Mouse (Mus musculus) liver, embryonic 11.5 days (tissue): ENCODE results near the gene Sdccag8. TPM values are rescaled to one million over a fixed set of nuclear protein-coding genes. Genes with fewer than 3 reads are reported as not detected.
"Not testable (repeated sequence)": the region's sequence is repeated elsewhere in the genome, so short reads cannot be mapped to it uniquely, and the experiment has no call there.

Experiments
- ATAC-seq: fragments of 200-750 bp; cut with Nextera tagmentation; replicated peaks from 2 replicates; pipeline ENCODE4 v1.8.0; 2017; ENCODE audit warnings: moderate number of reproducible peaks, mild to moderate bottlenecking, moderate TSS enrichment, moderate library complexity; ENCODE audit not compliant: low FRiP score
- DNase-seq: peaks from one replicate; pipeline ENCODE4 v3.0.0-alpha.2; 2017; ENCODE audit warnings: low spot score
- H3K27ac ChIP-seq: fragments of 300-500 bp; sonication (generic); 2 replicates; pipeline ENCODE4 v1.5.1; 2014; ENCODE audit warnings: mild to moderate bottlenecking, low read depth, low read length, control low read depth
- H3K27me3 ChIP-seq: fragments of 300-500 bp; sonication (generic); replicated peaks from 2 replicates; pipeline ENCODE4 v1.6.1; 2014; ENCODE audit warnings: low read length, mixed read lengths; ENCODE audit not compliant: control insufficient read depth, insufficient read depth
- H3K36me3 ChIP-seq: fragments of 300-500 bp; sonication (generic); 2 replicates; pipeline ENCODE4 v1.6.1; 2014; ENCODE audit warnings: mild to moderate bottlenecking, low read length, moderate library complexity, mixed read lengths; ENCODE audit not compliant: control insufficient read depth, insufficient read depth
- H3K4me1 ChIP-seq: fragments of 300-500 bp; sonication (generic); replicated peaks from 2 replicates; pipeline ENCODE4 v1.6.1; 2014; ENCODE audit warnings: low read length, mixed read lengths; ENCODE audit not compliant: control insufficient read depth, insufficient read depth
- H3K4me2 ChIP-seq: fragments of 300-500 bp; sonication (generic); 2 replicates; pipeline ENCODE4 v1.6.1; 2014; ENCODE audit warnings: mild to moderate bottlenecking, control low read depth, moderate library complexity
- H3K4me3 ChIP-seq: fragments of 300-500 bp; sonication (generic); 2 replicates; pipeline ENCODE4 v1.5.1; 2014; ENCODE audit warnings: low read depth, low read length, control low read depth
- H3K9ac ChIP-seq: fragments of 300-500 bp; sonication (generic); 2 replicates; pipeline ENCODE4 v1.6.1; 2014; ENCODE audit warnings: low read depth, low read length, control low read depth
- H3K9me3 ChIP-seq: fragments of 300-500 bp; sonication (generic); 2 replicates; pipeline ENCODE4 v1.6.1; 2016; ENCODE audit warnings: low read length, inconsistent platforms, mixed read lengths; ENCODE audit not compliant: control insufficient read depth
- WGBS: fragments of 180-500 bp; shearing (Covaris S2); extraction: QIAGEN DNeasy Blood & Tissue Kit; methylation state at CpG from one replicate; pipeline ENCODE4 v1.1.7; 2014; 5-methylcytosine and 5-hydroxymethylcytosine counted together
- polyA plus RNA-seq: library from polyadenylated mRNA; unstranded; fragments of >200 nt; fragmentation: Nextera tagmentation; extraction: Ambion mirVana; gene quantifications from 2 replicates; pipeline ENCODE4 v1.2.1, GENCODE M21; 2014

Sdccag8 gene
- polyA plus RNA-seq, 1 experiment from 2014 or later: 11.7 TPM

DNA sequence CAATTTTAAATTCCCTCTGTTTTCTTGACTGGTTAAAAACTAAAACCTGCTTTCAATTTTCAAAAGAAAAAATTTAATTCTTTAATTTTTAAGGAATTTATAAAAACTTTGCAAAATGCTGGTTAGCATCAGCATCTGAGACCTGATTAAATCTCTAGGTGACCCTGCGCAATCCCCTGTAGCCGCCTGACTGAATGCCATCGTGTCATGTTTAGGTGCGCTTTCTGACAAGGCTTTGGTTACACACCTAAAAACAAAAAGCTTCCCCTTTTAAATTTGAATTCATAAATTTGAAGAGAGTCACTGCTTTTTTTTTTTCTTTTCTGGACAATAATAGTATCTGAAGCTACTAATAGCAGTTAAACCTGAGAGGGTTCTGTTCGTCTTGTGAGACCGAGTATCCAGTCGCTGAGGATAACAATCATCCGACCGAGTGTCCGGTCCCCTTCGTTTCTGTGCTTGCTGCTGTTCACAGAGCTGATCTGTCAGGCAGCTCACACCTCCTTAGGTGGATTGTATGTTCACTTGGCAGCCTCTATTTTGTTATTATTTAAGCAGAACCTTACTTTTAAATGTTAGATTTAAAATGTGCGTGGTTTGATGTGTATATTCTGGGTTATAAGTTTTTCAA lies 118.0 kb downstream of the Sdccag8 start:
- Histone ChIP-seq H3K27me3 (no peaks in the 10 kb centered on the region), H3K36me3 (no peaks in the 10 kb centered on the region), H3K27ac (no peak overlapping the region), H3K9ac (no peak overlapping the region), H3K4me1 (no peaks in the 10 kb centered on the region), H3K4me2 (no peak overlapping the region), H3K9me3 (no peaks in the 10 kb centered on the region), H3K4me3 (no peak overlapping the region)
- no peak for DNase-seq
- ATAC-seq: no peak
- WGBS: 78% methylated on average over 12 of the region's 12 CpGs

DNA sequence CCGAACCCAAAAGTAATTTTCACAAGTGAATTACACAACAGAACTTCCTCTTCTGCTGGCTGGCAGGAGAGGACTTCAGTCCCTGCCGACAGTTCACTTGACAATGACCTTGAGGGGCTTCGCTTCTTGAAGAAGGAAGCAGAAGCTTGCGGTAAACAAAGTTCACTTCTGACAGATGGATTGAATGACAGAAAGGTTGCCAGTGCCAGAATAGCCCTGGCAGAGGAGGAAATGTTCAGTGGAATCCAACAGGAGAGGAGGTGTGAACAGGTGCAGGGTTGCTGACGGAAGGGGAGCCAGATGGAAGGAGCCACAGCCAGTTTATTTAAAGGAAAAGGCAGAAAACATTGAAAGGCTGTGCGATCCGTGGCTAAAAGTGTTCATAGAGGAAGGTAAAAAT lies 118.9 kb downstream of the Sdccag8 start:
- Histone ChIP-seq H3K4me1 (no peaks in the 10 kb centered on the region), H3K36me3 (no peaks in the 10 kb centered on the region), H3K9me3 (no peaks in the 10 kb centered on the region), H3K27me3 (no peaks in the 10 kb centered on the region), H3K4me3 (no peak overlapping the region), H3K4me2 (no peak overlapping the region), H3K27ac (no peak overlapping the region), H3K9ac (no peak overlapping the region)
- no peak for DNase-seq
- 51% methylated on average over 7 of the region's 7 CpGs for WGBS
- ATAC-seq: no peak

DNA sequence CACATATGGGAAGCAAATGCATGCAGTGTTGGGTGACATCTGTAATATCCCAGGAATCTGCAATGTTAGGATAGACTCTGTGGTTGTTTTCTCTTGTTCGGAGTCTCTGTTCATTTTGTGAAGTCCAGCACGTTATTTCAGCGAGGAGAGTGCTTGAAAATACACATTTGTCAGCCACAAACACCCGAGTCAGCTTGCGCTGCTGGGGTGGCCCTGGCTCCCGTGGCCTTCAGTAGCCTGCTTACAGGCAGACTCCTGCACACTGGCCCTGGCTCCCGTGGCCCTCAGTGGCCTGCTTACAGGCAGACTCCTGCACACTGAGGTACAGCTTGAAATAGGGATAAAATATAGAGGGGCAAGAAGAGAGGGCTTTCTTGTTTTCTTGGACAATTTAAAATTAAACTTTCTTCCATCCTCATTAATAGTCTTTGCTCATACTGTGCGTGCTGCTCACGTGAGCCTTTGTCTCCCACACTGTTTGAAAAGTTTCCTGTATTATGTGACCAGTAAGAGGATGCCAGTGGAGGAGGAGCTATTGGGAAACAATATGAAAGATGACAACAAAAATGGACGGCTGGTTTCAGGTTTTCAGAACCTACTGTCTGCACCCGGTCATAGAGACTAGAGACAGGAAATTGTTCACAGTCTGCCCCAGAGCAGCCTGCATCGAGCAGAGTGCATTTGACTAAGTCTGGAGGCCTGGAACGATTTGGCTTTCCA lies 119.7 kb downstream of the Sdccag8 start:
- no peaks in the 10 kb centered on the region for H3K4me1 ChIP-seq
- DNase-seq (no peak), ATAC-seq (no peak)
- H3K4me3 ChIP-seq: no peak overlapping the region
- no peaks in the 10 kb centered on the region for H3K36me3 ChIP-seq
- no peak overlapping the region for H3K27ac ChIP-seq
- no peak overlapping the region for H3K9ac ChIP-seq
- no peaks in the 10 kb centered on the region for H3K9me3 ChIP-seq
- H3K27me3 ChIP-seq: no peaks in the 10 kb centered on the region
- H3K4me2 ChIP-seq: no peak overlapping the region
- WGBS: 70% methylated on average over 13 of the region's 13 CpGs

DNA sequence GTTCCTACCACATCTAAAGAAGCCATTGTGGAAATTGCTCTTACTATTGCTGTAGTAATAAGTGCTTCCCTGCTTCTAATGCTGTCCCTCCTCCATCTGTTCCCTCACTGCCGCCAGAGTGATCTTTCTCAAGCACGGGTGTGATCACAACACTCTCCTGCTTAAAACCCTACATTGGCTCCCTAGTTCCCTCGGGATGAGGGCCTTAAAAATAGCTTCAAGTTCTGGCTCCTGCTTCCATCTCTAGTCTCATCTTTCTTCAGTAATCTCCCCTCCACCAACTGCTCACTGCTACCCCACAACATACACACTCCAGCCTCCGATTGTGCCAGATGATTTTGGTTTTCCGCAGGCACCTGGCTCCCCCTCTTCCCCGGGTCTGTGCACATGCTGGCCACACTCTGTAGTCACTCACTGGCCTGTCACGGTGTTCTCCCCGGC lies 125.5 kb downstream of the Sdccag8 start:
- DNase-seq: no peak
- H3K9me3 ChIP-seq: no peaks in the 10 kb centered on the region
- no peaks in the 10 kb centered on the region for H3K36me3 ChIP-seq
- no peaks in the 10 kb centered on the region for H3K4me1 ChIP-seq
- ATAC-seq: no peak
- no peak overlapping the region for H3K27ac ChIP-seq
- H3K9ac ChIP-seq: no peak overlapping the region
- H3K4me3 ChIP-seq: no peak overlapping the region
- WGBS: 80% methylated on average over 8 of the region's 8 CpGs
- H3K4me2 ChIP-seq: no peak overlapping the region
- H3K27me3 ChIP-seq: no peaks in the 10 kb centered on the region

DNA sequence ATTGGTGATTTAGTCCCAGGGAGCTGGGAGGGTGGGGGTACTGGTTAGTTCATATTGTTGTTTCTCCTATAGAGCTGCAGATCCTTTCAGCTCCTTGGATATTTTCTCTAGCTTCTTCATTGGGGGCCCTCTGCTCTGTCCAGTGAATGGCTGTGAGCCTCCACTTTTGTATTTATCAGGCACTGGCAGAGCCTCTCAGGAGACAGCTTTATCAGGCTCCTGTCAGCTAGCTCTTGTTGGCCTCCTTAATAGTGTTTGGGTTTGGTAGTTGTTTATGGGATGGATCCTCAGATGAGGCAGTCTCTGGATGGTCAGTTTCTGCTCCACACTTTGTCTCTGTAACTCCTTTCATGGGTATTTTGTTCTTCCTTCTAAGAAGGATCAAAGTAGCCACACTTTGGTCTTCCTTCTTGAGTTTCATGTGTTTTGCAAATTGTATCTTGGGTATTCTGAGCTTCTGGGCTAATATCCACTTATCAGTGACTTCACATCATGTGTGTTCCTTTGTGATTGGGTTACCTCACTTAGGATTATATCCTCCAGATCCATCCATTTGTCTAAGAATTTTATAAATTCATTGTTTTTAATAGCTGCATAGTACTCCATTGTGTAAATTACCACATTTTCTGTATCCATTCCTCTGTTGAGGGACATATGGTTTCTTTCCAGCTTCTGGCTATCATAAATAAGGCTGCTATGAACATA lies 127.0 kb downstream of the Sdccag8 start:
- not testable (repeated sequence) for H3K36me3 ChIP-seq, DNase-seq, H3K4me1 ChIP-seq, H3K4me2 ChIP-seq, H3K9me3 ChIP-seq, H3K9ac ChIP-seq, H3K27me3 ChIP-seq, H3K4me3 ChIP-seq
- peak overlapping the region; percentile 19; the same call in 1 of the 2 replicates for H3K27ac ChIP-seq
- peak; percentile 84 for ATAC-seq

DNA sequence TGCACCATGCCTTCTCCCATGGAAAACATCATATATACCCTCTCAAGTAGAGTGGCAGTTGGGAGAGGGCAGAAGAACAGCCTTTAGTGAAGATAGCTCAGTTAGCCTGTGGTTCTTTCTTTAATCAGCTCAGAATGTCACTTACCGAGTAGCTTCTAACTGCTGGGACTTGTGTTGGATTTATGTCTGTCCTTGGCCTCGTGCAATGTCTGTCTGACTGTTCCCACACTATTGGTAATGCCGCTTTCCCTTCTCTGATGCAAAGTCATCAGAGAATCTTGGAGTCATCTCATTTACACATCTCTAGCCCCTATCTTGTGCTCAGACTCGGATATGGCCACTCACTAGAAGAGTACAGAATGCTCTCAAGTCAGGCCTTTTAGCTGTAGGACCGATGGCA lies 128.7 kb downstream of the Sdccag8 start:
- Histone ChIP-seq H3K36me3 (no peaks in the 10 kb centered on the region), H3K9me3 (no peaks in the 10 kb centered on the region), H3K4me2 (no peak overlapping the region), H3K4me3 (no peak overlapping the region), H3K4me1 (no peaks in the 10 kb centered on the region), H3K9ac (no peak overlapping the region), H3K27ac (no peak overlapping the region), H3K27me3 (no peaks in the 10 kb centered on the region)
- DNase-seq: no peak
- ATAC-seq: no peak
- 86% methylated on average over 5 of the region's 5 CpGs for WGBS

DNA sequence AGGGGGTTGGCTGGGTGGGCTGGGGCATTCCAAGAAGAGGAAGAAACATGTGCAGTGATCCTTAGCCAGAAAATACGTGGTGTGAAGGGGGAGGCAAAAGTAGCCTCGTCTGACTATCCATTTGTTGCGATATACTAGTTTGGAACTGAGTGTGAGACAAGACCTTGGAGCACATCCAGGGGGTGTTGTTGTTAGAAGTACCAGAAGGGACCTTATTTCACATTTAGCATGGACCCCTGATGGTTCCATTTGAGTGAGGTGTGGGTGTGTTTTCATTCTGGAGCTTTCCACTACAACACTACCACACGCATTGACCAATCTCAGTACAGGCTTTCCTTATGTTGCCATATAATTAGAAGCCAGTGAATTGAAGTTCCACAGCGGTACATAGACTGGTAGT lies 129.5 kb downstream of the Sdccag8 start:
- Histone ChIP-seq H3K4me2 (no peak overlapping the region), H3K4me1 (no peaks in the 10 kb centered on the region), H3K4me3 (no peak overlapping the region), H3K9ac (no peak overlapping the region), H3K36me3 (no peaks in the 10 kb centered on the region), H3K9me3 (no peaks in the 10 kb centered on the region), H3K27ac (no peak overlapping the region), H3K27me3 (no peaks in the 10 kb centered on the region)
- 81% methylated on average over 5 of the region's 5 CpGs for WGBS
- DNase-seq: no peak
- ATAC-seq: no peak

DNA sequence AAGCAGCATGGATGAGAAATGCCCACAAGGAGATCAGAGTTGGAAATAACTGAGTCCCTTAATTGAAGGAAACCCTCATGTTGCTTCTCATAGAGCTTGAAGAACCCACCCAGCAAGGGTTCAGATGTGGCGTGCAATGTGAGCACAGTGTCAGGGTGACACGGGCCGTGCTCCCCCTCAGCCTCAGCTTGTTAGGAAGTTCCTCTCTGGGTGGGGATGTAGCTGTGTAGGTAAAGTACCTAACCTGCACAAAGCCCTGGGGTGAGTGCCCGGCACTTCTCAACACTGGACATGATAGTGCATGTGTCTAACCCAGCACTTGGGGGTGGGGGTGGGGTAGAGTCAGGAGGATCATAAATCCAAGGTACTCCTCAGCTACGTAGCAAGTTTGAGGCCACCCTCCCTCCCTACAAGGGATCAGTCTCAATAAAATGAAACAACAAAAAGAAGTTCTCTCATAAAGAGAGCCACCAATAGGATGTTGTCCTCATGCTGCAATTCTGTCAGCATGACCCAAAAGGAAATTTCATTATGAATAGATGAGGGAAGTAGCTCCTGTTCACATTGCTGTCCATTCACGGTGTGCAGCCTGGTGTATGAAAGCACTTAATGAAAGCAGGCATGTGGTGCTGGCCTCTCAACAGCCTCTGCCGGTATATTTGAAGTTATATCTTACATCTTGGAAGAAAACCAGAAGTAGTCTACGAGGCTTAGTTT lies 130.2 kb downstream of the Sdccag8 start:
- Histone ChIP-seq H3K4me1 (no peaks in the 10 kb centered on the region), H3K36me3 (no peaks in the 10 kb centered on the region), H3K27me3 (no peaks in the 10 kb centered on the region), H3K27ac (no peak overlapping the region), H3K4me3 (no peak overlapping the region), H3K4me2 (no peak overlapping the region), H3K9ac (no peak overlapping the region), H3K9me3 (no peaks in the 10 kb centered on the region)
- 90% methylated on average over 8 of the region's 8 CpGs for WGBS
- ATAC-seq (no peak), DNase-seq (no peak)
